Mouse (Mus musculus) layer of hippocampus, postnatal 10 days (tissue): ENCODE measurements around the gene Bcat2. TPM values are rescaled to one million over a fixed set of nuclear protein-coding genes. Genes with fewer than 3 reads are reported as not detected.
A peak's percentile ranks its signal among the peaks of the same experiment; 100 is the strongest.

ENCODE experiments used
- DNase-seq, 2 experiments: peaks; one replicate each; pipeline ENCODE4 v3.0.0; 2021; ENCODE audit warnings: low spot score in 2 of 2
- total RNA-seq, 2 experiments: library from RNA; stranded (reverse); gene quantifications; 2 replicates each; pipeline ENCODE4 v1.2.3; 2021

The Bcat2 gene
- total RNA-seq, 2 experiments from 2014 or later, result 20.8 to 22.9 TPM

DNA sequence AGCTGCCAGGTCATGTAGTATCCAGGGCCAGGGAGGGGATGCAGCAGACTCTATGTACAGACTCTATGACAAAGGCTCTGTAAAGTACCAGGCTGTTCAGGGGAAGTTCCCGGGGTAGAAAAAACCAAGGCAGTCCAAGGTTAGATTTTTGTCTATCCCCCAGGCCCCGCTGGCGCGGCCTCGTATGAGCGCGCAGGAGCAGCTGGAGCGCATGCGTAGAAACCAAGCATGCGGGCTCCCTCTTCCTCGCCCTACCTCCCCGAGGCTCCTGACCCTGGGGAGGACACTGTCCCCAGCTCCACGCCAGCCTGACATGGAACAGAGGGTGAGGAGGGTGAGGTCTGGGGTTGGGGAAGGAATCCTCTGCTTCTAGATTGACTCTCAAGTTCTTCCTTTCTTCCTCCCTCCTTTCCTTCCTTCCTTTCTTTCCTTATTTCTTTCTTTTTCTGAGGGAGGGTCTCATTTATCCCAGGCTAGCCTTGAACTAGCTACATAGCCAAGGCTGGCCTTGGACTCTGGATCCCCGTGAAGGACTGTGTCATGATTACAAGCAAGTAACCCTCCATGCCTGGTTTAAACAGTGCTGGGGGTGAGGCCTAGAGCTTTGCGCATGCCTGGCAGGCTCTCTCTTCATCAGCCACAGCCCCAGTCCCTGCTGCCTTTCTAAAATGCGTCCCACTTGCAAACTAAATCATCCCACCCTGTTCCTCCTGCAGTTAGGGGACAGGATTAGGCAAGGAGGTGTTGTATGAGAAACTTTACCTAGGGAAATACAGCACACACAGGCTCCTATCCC lies 20.1 kb upstream of the Bcat2 start:
- no peak for DNase-seq

DNA sequence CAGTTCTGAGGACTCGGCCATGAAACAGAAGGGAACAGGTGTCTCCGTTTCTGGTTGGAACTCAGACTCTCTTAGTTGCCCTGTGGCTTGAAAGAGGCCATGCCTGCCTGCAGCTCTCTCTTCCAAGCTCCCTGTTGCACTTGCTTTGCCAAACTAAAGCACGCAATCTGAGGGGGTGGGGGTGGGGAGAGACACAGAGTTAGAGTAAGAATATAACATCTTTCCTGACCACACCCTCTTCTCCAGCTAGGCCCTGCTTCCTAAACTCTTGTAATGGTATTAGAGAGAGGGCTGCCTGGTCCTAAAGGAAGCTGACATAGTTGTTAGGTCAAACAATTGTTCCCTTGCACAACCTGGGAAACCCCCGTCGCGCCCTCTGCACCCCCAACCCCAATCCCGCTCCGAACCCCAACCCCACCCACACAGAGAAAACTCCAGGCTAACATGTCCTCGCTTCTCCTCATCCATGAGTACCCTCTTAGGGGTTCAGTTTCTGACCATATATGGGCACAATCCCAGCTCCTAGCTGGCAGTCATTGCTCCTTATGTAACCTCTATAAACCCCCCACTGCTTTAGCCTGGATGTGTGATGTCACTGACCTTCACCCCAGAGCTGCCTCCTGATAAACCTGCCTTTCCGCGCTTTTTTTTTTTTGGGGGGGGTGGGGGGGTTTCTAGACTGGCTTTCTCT lies 19.0 kb upstream of the Bcat2 start:
- DNase-seq, result no peak

DNA sequence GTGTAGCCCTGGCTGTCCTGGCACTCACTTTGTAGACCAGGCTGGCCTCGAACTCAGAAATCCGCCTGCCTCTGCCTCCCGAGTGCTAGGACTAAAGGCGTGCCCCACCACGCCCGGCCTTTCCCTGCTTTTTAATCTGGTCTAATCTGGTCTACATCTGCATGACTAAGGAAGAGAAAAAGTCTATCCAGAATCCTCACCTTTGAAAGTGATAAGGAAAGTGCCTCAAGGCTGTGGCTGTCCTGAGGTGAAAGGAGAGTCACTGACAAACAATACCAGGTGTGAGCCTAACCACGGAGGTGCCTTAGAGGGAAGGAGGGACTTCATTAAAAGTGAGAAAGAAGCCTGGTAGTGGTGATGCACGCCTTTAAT lies 18.5 kb upstream of the Bcat2 start:
- no peak for DNase-seq

DNA sequence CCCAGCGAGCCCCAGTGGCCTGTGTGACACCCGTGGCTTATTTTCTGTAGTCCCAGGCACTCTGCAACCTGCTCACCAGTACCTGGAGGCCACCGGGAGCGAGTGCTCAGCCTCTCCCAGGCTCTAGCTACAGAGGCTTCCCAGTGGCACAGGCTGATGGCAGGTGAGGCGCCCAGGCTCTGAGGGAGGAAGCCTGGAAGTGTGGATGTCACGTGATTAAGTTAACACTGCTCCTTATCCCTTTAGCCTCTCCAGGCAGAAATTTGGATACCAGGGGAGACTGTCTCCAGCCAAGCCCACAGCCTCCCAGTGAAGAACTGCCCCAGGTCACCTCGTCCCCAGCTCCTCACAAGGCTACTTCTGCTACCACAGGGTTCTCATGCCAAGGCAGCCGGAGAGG lies 16.4 kb upstream of the Bcat2 start:
- no peak for DNase-seq

DNA sequence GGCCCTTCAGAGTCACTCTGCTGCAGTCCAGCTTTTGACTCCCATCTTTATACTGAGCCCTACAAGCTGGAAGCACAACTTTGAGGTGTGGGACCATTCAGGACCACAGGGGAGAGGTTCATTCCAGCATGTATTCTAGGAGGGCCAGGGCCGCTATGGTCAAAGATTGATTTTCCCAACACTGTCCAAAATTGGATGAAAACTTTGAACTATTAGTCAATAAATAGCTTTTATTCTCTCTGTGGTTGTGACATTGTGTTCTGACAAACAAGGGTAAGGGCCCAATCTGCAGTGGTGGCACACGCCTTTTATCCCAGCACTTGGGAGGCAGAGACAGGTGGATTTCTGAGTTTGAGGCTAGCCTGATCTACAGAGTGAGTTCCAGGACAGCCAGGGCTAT lies 16.0 kb upstream of the Bcat2 start:
- no peak for DNase-seq

DNA sequence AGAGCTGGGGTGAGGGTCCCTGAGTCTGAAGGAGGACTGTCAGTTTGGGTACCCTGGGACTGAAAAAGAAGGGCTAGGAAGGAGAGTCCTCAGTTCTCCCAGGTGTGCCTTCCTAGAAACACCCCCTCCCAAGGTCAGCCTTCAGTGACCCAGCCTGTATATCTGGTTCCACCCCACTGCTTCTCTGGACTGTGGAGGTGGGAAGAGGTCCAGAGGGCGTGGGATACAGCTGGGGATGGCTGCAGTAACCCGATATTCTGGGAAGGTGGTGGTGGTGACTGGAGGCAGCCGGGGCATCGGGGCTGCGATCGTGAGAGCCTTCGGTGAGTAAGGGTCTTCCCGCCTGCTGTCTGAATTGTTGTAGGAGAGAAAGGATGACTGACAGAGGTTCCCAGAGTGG lies 15.2 kb upstream of the Bcat2 start, which contains the start of gene Hsd17b14:
Gene Hsd17b14 (plus strand): TSS at position 150 of the 400 bp plus-strand sequence.
- no peak for DNase-seq

DNA sequence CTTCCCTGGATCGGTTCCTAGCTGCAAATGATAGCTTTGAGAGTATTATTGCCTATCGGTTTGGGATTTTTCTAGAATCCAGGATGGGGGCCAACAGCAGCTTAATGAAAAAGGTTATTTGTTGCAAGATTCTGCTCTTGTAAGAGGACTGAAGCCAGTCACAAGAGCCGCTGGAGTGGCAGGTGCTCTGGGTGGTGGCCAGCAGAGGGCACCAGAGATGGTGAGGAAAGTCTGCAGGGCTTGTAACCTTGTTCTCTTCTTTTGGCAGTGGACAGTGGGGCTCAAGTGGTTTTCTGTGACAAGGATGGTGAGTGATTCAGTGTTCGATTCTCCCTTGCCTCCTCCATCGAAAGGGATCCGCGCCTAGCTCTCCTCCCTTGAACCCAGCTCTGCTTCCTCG lies 14.2 kb upstream of the Bcat2 start:
- DNase-seq, result peak; percentile 75 to 78

DNA sequence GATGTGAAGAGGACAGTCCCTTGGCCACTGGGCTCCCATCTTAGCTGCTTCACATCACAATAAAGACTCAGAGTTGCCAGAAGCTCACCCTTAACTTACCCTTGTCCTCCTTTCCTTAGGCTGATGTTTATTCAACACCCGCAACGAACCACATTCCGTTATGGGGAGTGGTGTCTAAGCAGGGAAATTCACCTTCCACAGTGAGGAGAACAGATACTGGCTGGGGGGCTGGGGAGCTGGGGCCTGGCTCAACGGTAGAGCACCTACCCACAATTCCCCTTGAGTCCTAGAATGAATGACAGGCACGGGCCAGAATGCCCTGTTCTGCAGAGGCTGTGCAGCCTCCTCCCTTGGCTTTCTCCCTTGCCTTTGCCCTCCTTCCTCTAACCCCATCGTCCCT lies 11.0 kb upstream of the Bcat2 start:
- DNase-seq, result no peak

DNA sequence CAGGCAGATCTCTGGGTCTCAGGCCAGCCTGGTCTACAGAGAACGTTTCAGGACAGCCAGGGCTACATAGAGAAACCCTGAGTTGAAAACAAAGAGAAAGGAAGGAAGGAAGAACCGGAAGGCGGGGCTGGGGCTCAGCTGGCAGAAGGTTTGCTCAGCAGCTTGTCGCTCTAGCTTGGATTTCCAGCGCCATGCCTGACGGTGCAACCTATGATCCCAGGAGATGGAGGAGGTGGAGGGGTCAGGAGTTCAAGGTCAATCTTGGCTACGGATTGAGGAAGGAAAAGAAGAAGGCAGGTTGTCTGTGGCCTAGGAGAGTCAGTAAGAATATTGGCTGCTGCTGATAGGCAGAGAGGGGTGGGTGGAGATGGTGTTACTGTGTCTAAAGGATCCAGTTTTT lies 9.7 kb upstream of the Bcat2 start:
- no peak for DNase-seq

DNA sequence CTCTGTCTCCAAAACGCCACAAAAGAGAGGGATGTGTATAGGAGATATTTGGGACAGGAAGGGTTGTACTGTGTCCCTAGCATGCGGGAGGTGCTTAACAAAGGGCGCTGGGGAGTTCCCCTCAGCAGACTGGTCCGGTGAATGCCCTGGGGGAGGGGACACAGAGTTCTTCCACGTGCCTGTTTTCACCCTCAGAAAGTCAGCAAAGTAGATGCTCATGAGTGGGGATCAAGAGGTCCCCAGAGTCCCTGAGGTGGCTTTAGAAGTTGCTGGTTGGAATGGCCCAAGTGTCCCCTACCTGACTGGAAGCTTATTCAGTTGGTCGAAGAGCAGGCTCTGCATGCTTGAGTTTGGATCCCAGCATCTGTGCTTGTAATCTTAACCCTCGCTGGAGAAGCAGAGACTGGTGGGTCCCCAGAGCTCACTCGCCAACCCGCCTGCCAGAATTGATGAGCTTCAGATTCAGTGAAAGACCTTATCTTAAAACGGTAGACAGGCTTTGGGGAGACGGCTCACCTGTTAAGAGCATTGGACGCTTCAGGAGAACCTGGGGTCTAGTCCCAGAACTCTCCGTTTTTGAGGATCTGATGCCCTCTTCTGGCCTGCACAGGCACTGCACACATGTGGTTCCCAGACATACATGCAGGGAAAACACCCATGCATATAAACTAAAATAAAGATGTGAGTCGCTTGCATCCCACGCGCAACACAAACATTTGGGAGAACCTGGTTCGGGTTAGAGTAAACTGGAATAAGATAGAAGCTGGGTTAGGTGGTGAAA lies 8.9 kb upstream of the Bcat2 start:
- peak; percentile 86 to 87 for DNase-seq

DNA sequence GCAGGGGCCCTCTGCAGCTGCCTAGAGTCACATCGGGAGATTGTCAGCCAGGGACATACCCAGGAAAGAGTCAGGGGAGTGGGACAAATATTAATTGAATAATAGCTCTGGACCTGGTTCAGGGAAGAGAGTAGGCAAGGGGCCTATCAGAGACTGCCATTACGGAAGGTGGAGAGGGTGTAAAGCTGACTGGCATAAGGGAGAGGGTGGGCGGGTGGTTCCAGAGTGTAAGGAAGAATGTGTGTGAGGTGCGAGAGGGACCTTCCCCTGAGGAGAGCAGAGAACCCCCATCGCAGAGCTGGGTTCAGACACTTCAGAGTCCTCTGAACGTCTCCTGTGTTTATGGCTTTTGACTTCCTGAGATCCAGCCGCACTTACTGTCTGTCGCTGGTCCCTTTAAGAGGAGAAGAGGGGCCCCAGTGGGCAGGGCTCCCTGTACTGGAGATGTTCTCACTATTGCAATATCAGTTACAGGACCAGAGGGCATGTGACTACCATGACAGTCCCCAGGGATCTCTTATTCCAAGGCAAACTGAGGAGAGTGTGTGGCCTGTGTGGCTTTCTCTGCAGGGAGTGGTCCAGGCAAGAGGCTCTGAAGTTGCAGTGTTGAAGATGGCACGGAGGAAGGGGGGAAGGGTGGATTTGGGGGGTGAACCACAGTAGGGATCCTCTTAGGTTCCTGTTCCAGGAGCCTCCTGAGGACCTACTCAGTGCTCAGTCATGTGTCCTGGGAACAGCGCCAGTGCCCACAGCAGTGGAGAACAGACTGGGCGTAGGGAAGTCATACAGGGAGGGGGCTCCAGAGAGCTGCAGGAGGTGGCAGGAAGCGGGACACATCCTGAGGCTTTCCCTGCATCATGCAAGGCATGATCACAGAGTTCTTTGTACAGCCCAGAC lies 8.1 kb upstream of the Bcat2 start:
- DNase-seq, result no peak

DNA sequence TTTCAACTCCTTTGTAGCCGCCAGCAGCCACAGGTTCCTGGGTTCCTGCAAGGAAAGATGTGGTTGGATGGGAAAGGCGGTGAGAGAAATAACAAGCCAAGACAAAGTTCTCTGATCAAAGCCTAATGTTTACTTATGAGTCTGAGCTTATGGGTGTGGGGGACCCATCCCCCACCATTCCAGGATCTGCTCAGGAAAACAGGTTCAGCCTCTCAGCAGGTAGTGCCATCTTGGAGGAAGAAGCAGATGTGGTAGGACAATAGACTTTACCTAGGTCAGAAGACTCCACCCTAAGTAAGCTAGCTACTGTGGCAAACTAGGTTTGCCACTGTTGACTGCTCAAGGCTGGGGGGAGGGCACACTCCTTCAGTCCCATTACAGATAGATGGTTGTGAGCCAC lies 5.1 kb upstream of the Bcat2 start:
- no peak for DNase-seq

DNA sequence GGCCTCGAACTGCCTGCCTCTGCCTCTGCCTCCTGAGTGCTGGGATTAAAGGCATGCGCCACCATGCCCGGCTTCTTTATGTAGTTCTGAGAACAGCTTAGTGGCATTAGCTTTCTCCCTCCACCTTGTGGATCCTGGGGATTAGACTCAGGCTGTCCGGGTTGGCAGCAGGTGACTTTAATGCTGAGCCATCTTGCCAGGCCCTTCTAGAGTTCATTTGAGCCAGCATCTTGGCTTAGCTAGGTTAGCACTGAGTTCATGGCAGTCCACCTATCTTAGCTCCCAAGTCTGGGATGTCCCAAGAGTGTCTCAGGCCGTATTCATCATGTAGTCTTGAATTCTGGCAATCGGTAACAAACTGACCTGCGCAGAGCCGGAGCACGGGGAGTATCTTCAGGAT lies 4.5 kb upstream of the Bcat2 start:
- DNase-seq, result no peak

DNA sequence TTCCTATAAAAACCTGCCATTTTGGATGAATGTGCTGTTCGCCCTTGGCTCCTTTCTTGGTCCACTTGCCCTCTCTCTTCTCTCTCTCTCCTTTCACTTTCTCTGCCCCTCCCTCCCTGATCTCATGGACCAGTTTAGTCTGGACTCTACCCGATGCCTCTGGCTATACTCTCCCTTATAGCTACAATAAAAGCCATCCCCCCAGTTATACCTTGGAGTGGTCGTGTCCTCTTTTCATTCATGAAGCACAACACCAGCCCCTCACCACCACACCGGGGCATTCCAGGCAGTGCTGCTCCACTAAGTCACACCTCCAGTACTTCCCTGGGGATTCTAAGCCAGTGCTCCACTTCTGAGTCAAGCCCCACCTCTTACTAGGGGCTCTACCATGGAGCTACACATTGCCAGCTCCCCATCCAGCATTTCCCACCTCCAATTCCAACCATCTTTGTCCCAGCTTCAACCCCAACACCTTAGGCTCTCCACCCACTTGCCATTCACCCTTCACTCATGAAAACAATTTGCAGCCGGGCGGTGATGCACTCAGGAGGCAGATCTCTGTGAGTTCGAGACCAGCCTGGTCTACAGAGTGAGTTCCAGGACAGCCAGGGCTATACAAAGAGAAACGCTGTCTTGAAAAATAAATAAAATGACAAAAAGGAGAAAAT lies 2.7 kb upstream of the Bcat2 start:
- no peak for DNase-seq

DNA sequence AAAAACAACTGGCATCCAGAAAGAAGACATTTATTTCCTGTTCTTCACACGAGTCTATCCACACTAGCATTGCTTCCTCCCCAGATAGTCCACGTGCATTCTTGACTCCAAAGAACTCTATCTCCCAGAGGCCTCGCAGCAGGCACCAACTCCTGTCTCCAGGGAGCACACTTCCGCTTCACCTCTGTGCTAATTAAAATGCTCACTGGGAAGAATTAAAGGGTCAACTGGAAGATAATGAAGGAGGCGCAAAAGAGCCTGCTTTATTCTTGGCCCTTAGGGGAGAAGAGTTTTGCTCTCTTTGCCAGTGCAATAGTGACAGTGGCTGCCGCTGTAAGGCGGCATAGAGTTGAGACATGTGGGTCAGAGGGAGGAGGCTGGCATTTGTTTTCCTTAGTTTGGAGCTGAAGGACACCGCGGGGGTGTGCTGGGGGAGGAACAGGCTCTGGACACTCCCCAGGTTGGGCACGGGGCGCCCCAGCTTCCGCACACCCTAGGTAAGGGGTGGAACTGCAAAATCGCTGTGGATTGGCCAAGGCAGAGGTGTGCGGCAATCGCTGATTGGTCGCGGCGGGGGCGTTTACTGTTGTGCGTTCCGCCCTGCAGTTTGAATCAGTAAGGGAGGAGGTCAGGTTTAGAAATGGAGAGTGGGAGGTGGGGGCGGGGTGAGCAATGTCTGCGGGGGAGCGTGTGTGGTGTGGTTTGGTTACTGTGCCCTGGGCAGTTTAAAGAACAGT lies 2.0 kb upstream of the Bcat2 start:
- peak; percentile 74 to 83 for DNase-seq

DNA sequence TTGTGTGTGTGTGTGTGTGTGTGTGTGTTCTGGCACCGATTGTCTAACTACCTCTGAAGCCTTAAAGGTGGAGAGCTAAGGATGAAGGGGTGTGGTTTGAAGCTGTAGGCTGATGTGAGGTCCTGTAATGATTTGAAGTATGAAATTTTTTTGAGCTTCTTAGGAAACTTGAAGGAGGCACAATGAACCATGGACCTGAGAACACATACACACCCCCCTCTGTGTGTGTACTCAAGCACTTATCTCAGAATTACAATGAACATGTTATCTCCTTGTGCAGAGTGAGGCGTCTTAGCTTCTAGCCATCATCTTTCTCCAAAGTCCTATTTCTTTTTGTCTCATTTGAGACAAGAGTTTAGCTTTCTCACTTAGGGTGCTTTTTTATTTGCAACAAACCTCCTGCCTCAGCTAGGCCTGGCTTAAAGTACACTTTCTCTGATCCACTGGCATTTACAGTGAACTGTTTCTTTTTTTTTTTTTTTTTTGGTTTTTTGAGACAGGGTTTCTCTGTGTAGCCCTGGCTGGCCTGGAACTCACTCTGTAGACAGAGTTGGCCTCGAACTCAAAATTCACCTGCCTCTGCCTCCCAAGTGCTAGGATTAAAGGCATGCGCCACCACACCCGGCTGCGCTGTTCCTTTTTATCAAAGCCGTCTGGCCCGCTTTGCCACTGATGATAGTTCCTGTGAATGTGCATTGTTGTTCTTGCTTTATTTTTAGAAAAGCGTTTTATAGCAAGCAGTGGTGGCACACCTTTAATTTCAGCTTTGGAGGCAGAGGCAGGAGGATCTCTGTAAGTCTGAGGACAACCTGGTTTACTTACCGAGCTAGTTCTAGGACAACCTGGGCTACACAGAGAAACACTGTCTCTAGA lies 1.1 kb upstream of the Bcat2 start:
- no peak for DNase-seq

DNA sequence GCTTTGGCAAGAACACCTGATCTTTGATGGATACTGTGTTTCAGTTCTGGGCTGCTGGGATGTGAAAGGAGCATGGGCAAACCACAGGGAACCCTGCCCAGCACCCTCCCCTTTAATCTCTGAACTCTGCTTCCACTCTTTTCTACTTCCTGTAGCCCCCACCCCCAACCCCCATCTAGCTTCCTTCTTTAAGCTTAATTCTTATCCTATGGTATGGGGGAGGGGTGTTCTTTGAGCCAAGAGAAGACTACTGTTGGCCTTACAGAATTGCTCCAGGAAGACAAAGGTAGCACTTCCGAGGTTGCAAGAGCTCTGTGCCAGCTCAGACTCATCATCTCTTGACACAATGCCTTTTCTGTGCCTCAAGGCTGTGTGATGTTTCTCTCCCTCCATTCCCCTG lies 2.0 kb downstream of the Bcat2 start:
- no peak for DNase-seq

DNA sequence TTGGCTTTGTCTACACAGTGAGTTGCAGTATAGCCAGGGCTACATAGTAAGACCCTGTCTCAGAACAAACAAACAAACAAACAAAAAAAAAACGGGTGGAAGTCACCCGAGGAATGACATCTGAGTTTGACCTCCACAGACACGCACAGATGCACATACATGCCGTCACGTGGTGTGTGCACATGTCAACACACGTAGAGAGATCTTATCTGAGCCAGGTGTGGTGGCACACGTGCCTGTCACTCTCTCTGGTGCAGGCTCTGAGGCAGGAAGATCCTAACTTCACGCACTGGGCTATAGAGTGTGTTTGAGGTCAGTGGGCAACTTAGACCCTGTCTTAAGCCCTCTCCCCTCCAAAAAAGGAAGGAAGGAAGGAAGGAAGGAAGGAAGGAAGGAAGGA lies 4.0 kb downstream of the Bcat2 start:
- no peak for DNase-seq
